ENCODE assay signal across 8 mouse cellular contexts in the genomic region with DNA sequence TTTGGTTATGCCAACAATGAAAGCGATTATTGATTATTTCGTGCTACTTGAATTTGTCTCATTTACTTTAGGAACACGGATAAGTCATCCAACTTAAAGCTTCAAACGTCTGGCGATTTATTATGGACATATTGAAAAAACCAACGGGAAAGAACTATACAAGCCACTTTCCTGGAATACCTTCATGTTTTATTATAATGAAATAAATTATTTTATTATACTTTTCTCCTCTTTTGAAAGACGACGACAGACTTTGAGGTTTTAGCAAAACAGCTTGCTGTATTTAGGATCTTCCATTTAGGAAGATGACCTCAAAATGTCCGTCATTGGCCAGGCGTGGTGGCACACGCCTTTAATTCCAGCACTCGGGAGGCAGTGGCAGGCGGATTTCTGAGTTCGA. TPM values are rescaled to one million over a fixed set of nuclear protein-coding genes. Genes with fewer than 3 reads are reported as not detected.
DNase-seq lines count a peak whose midpoint lies in the region; ATAC-seq and TF ChIP-seq lines count a peak whose summit lies in the region.

No protein-coding gene starts in this region.

- H3K79me2 ChIP-seq in liver, adult 2 months (ENCODE audit: control insufficient read depth, insufficient read depth, low read length) = no peaks in the 10 kb centered on the region

- H3K27me3 ChIP-seq in liver, adult 2 months (ENCODE audit: control insufficient read depth, insufficient read depth, low read length) = no peaks in the 10 kb centered on the region
- H3K27me3 ChIP-seq in embryonic facial prominence, embryonic 13.5 days = no peaks in the 10 kb centered on the region
- H3K27me3 ChIP-seq in intestine, postnatal 0 days (replicated peaks; ENCODE audit: control insufficient read depth, insufficient read depth, low read length) = no peaks in the 10 kb centered on the region
- no peaks in the 10 kb centered on the region for H3K27me3 ChIP-seq in neural tube, embryonic 14.5 days (ENCODE audit: control insufficient read depth, insufficient read depth, low read length)

- H3K4me3 ChIP-seq in liver, adult 2 months (ENCODE audit: insufficient read depth, low read depth, low read length) = peak overlapping the region; percentile 44; the same call in 1 of the 2 replicates
- peak overlapping the region; percentile 59 for H3K4me3 ChIP-seq in embryonic facial prominence, embryonic 13.5 days
- peak overlapping the region; percentile 53 for H3K4me3 ChIP-seq in intestine, postnatal 0 days (ENCODE audit: low read depth, low read length)
- peak overlapping the region; percentile 28 for H3K4me3 ChIP-seq in neural tube, embryonic 14.5 days (ENCODE audit: low read depth, low read length)

- peak overlapping the region; percentile 72 for H3K4me2 ChIP-seq in embryonic facial prominence, embryonic 13.5 days
- peak overlapping the region; percentile 56 for H3K4me2 ChIP-seq in intestine, postnatal 0 days (replicated peaks; ENCODE audit: low read depth)
- H3K4me2 ChIP-seq in neural tube, embryonic 14.5 days (ENCODE audit: low read depth, low read length) = peak overlapping the region; percentile 38; the same call in 1 of the 2 replicates

- WGBS in liver, adult 2 months = 50% methylated on average over 14 of the region's 14 CpGs
- 56% methylated on average over 14 of the region's 14 CpGs for WGBS in embryonic facial prominence, embryonic 13.5 days
- 44% methylated on average over 14 of the region's 14 CpGs for WGBS in intestine, postnatal 0 days
- WGBS in neural tube, embryonic 14.5 days = 57% methylated on average over 14 of the region's 14 CpGs

- H3K36me3 ChIP-seq in liver, adult 2 months (ENCODE audit: control insufficient read depth, insufficient read depth, low read length) = no peaks in the 10 kb centered on the region; the same call in 1 of the 2 replicates
- H3K36me3 ChIP-seq in embryonic facial prominence, embryonic 13.5 days = peaks cover 27% of the 10 kb centered on the region
- H3K36me3 ChIP-seq in intestine, postnatal 0 days (ENCODE audit: control insufficient read depth, insufficient read depth) = peaks cover 3% of the 10 kb centered on the region; the same call in 1 of the 2 replicates
- peaks cover 10% of the 10 kb centered on the region for H3K36me3 ChIP-seq in neural tube, embryonic 14.5 days (ENCODE audit: control insufficient read depth, insufficient read depth, low read length)

- H3K27ac ChIP-seq in liver, adult 2 months (replicated peaks; ENCODE audit: insufficient read depth, low read depth, low read length) = no peak overlapping the region
- peak overlapping the region; percentile 65 for H3K27ac ChIP-seq in embryonic facial prominence, embryonic 13.5 days
- peak overlapping the region; percentile 31; the same call in 1 of the 2 replicates for H3K27ac ChIP-seq in intestine, postnatal 0 days (ENCODE audit: low read depth, low read length)
- H3K27ac ChIP-seq in neural tube, embryonic 14.5 days (ENCODE audit: low read depth, low read length) = peak overlapping the region; percentile 30; the same call in 1 of the 2 replicates

- TF ChIP-seq CTCF in liver, adult 2 months (IDR thresholded peaks at IDR 0.05; ENCODE audit: low read depth, low read length) = no peak
- no peak for TF ChIP-seq CTCF in intestine, postnatal 0 days (IDR thresholded peaks at IDR 0.05; ENCODE audit: low read depth)

- H3K9me3 ChIP-seq in embryonic facial prominence, embryonic 13.5 days = no peaks in the 10 kb centered on the region
- H3K9me3 ChIP-seq in intestine, postnatal 0 days (ENCODE audit: control insufficient read depth) = no peaks in the 10 kb centered on the region
- H3K9me3 ChIP-seq in neural tube, embryonic 14.5 days (ENCODE audit: control insufficient read depth, low read length) = no peaks in the 10 kb centered on the region

- no peak for DNase-seq in liver, adult 2 months (ENCODE audit: extremely low read depth, low read depth, low spot score)
- no peak for DNase-seq in liver
- no peak for DNase-seq in right cerebral cortex, postnatal 25 days
- no peak for DNase-seq in gastrocnemius, postnatal 25 days
- DNase-seq in adrenal gland, postnatal 14 days = no peak

- H3K4me1 ChIP-seq in liver, adult 2 months (ENCODE audit: control insufficient read depth, insufficient read depth, low read length) = peaks cover 11% of the 10 kb centered on the region
- peaks cover 26% of the 10 kb centered on the region for H3K4me1 ChIP-seq in embryonic facial prominence, embryonic 13.5 days
- no peaks in the 10 kb centered on the region for H3K4me1 ChIP-seq in intestine, postnatal 0 days (replicated peaks; ENCODE audit: control insufficient read depth, insufficient read depth, low read length)
- H3K4me1 ChIP-seq in neural tube, embryonic 14.5 days (ENCODE audit: control insufficient read depth, insufficient read depth, low read length) = peaks cover 16% of the 10 kb centered on the region

- ATAC-seq in embryonic facial prominence, embryonic 13.5 days (ENCODE audit: insufficient number of reproducible peaks, insufficient read depth, low FRiP score, low TSS enrichment, low read depth) = no peak
- ATAC-seq in intestine, postnatal 0 days = no peak
- no peak for ATAC-seq in neural tube, embryonic 14.5 days (ENCODE audit: low read depth)

- TF ChIP-seq POLR2A in liver, adult 2 months (IDR thresholded peaks at IDR 0.05; ENCODE audit: extremely low read depth, insufficient read depth, low read length) = no peak

- no peak overlapping the region for H3K9ac ChIP-seq in liver, adult 2 months (ENCODE audit: low read depth, low read length)
- peak overlapping the region; percentile 64 for H3K9ac ChIP-seq in embryonic facial prominence, embryonic 13.5 days
- H3K9ac ChIP-seq in intestine, postnatal 0 days (ENCODE audit: low read depth, low read length) = peak overlapping the region; percentile 35; the same call in 1 of the 2 replicates
- H3K9ac ChIP-seq in neural tube, embryonic 14.5 days (replicated peaks; ENCODE audit: low read depth, low read length) = no peak overlapping the region

RNA-seq across cellular contexts. Expression of a gene that starts 0.8 kb away (rescaled TPM):
- total RNA-seq in liver, adult 2 months (2014; rRNA removed) = 3.0 and 3.5 TPM in 2 replicates
- polyA plus RNA-seq in liver, adult 2 months (2012; rRNA removed) = 1.7 and 2.4 TPM in 2 replicates
- 15.7 and 21.0 TPM in 2 replicates for polyA plus RNA-seq in embryonic facial prominence, embryonic 13.5 days (2015; fragmentation: Nextera tagmentation; extraction: Ambion mirVana)
- polyA plus RNA-seq in intestine, postnatal 0 days (2015; fragmentation: Nextera tagmentation; extraction: Ambion mirVana) = 2.3 and 2.7 TPM in 2 replicates
- polyA plus RNA-seq in neural tube, embryonic 14.5 days (2014; fragmentation: Nextera tagmentation; extraction: Ambion mirVana) = 6.0 and 8.5 TPM in 2 replicates
- 1 to 10 TPM; 3.7 to 5.2 TPM for total RNA-seq in gastrocnemius, postnatal 25 days (2021)
- 20.6 and 21.9 TPM in 2 replicates for total RNA-seq in adrenal gland, postnatal 14 days (2021)

RNA-seq across cellular contexts. Expression of a gene that starts 2.5 kb away (rescaled TPM):
- total RNA-seq in liver, adult 2 months (2014; rRNA removed) = 37.5 and 67.3 TPM in 2 replicates
- 56.4 and 62.2 TPM in 2 replicates for polyA plus RNA-seq in liver, adult 2 months (2012; rRNA removed)
- 1,166 and 1,221 TPM in 2 replicates for polyA plus RNA-seq in embryonic facial prominence, embryonic 13.5 days (2015; fragmentation: Nextera tagmentation; extraction: Ambion mirVana)
- 233 and 240 TPM in 2 replicates for polyA plus RNA-seq in intestine, postnatal 0 days (2015; fragmentation: Nextera tagmentation; extraction: Ambion mirVana)
- polyA plus RNA-seq in neural tube, embryonic 14.5 days (2014; fragmentation: Nextera tagmentation; extraction: Ambion mirVana) = 1,611 and 1,626 TPM in 2 replicates
- total RNA-seq in gastrocnemius, postnatal 25 days (2021) = 10 to 100 TPM; 39.2 to 54.5 TPM
- 285 and 320 TPM in 2 replicates for total RNA-seq in adrenal gland, postnatal 14 days (2021)

RNA-seq across cellular contexts. Expression of a gene that starts 17.5 kb away (rescaled TPM):
- total RNA-seq in liver, adult 2 months (2014; rRNA removed) = 18.0 and 19.5 TPM in 2 replicates
- polyA plus RNA-seq in liver, adult 2 months (2012; rRNA removed) = 19.6 and 26.7 TPM in 2 replicates
- polyA plus RNA-seq in embryonic facial prominence, embryonic 13.5 days (2015; fragmentation: Nextera tagmentation; extraction: Ambion mirVana) = 61.0 and 67.2 TPM in 2 replicates
- polyA plus RNA-seq in intestine, postnatal 0 days (2015; fragmentation: Nextera tagmentation; extraction: Ambion mirVana) = 56.4 and 57.8 TPM in 2 replicates
- polyA plus RNA-seq in neural tube, embryonic 14.5 days (2014; fragmentation: Nextera tagmentation; extraction: Ambion mirVana) = 100 and 121 TPM in 2 replicates
- 10 to 100 TPM; 41.0 to 46.3 TPM for total RNA-seq in gastrocnemius, postnatal 25 days (2021)
- 52.4 and 59.5 TPM in 2 replicates for total RNA-seq in adrenal gland, postnatal 14 days (2021)

RNA-seq across cellular contexts. Expression of a gene that starts 19.1 kb away (rescaled TPM):
- 0.92 and 0.94 TPM in 2 replicates for total RNA-seq in liver, adult 2 months (2014; rRNA removed)
- 0.91 and 1.6 TPM in 2 replicates for polyA plus RNA-seq in liver, adult 2 months (2012; rRNA removed)
- polyA plus RNA-seq in embryonic facial prominence, embryonic 13.5 days (2015; fragmentation: Nextera tagmentation; extraction: Ambion mirVana) = 20.1 and 27.7 TPM in 2 replicates
- polyA plus RNA-seq in intestine, postnatal 0 days (2015; fragmentation: Nextera tagmentation; extraction: Ambion mirVana) = 34.6 and 36.9 TPM in 2 replicates
- 4.2 and 6.9 TPM in 2 replicates for polyA plus RNA-seq in neural tube, embryonic 14.5 days (2014; fragmentation: Nextera tagmentation; extraction: Ambion mirVana)
- 1 to 10 TPM; 4.0 to 4.5 TPM for total RNA-seq in gastrocnemius, postnatal 25 days (2021)
- total RNA-seq in adrenal gland, postnatal 14 days (2021) = 12.7 and 26.3 TPM in 2 replicates

RNA-seq across cellular contexts. Expression of a gene that starts 20.6 kb away (rescaled TPM):
- 0.18 and 2.4 TPM in 2 replicates for total RNA-seq in liver, adult 2 months (2014; rRNA removed)
- polyA plus RNA-seq in liver, adult 2 months (2012; rRNA removed) = 1.4 and 2.4 TPM in 2 replicates
- 49.0 and 53.5 TPM in 2 replicates for polyA plus RNA-seq in embryonic facial prominence, embryonic 13.5 days (2015; fragmentation: Nextera tagmentation; extraction: Ambion mirVana)
- 19.8 and 20.6 TPM in 2 replicates for polyA plus RNA-seq in intestine, postnatal 0 days (2015; fragmentation: Nextera tagmentation; extraction: Ambion mirVana)
- polyA plus RNA-seq in neural tube, embryonic 14.5 days (2014; fragmentation: Nextera tagmentation; extraction: Ambion mirVana) = 15.7 and 16.9 TPM in 2 replicates
- total RNA-seq in gastrocnemius, postnatal 25 days (2021) = 1 to 10 TPM in 1 of 2 experiments, under 1 TPM in 1; 0.74 to 1.6 TPM
- 10.6 and 15.9 TPM in 2 replicates for total RNA-seq in adrenal gland, postnatal 14 days (2021)

Comparison
In these comparisons a context has a peak if more than half of its experiments do, and no peak if none do; other contexts are left out.
1. H3K9ac ChIP-seq: peak in embryonic facial prominence, embryonic 13.5 days (single experiment) and intestine, postnatal 0 days (single experiment); none in liver, adult 2 months (single experiment) and neural tube, embryonic 14.5 days (single experiment).
2. Peak in every context shown above with its lines, with median percentiles within 50 percentile points of each other: H3K4me3 ChIP-seq and H3K4me2 ChIP-seq.